Mouse (Mus musculus) heart, embryonic 11.5 days (tissue): ENCODE measurements around the gene Sympk. TPM values are rescaled to one million over a fixed set of nuclear protein-coding genes. Genes with fewer than 3 reads are reported as not detected.

Source experiments
- ATAC-seq: fragments of 200-750 bp; cut with Nextera tagmentation; replicated peaks from 2 replicates; pipeline ENCODE4 v1.8.0; 2017; ENCODE audit warnings: moderate library complexity; ENCODE audit not compliant: insufficient number of reproducible peaks, low FRiP score, low TSS enrichment
- H3K27ac ChIP-seq: fragments of 300-500 bp; sonication (generic); 2 replicates; pipeline ENCODE4 v1.5.1; 2014; ENCODE audit warnings: mild to moderate bottlenecking, low read depth, low read length
- H3K27me3 ChIP-seq: fragments of 300-500 bp; sonication (generic); 2 replicates; pipeline ENCODE4 v1.6.1; 2014; ENCODE audit warnings: mild to moderate bottlenecking, low read length, mixed read lengths; ENCODE audit not compliant: control insufficient read depth, insufficient read depth
- H3K36me3 ChIP-seq: fragments of 300-500 bp; sonication (generic); 2 replicates; pipeline ENCODE4 v1.6.1; 2014; ENCODE audit warnings: mild to moderate bottlenecking, low read length, moderate library complexity, mixed read lengths; ENCODE audit not compliant: control insufficient read depth, insufficient read depth
- H3K4me1 ChIP-seq: fragments of 300-500 bp; sonication (generic); 2 replicates; pipeline ENCODE4 v1.6.1; 2014; ENCODE audit warnings: low read length; ENCODE audit not compliant: control insufficient read depth, insufficient read depth
- H3K4me2 ChIP-seq: fragments of 300-500 bp; sonication (generic); 2 replicates; pipeline ENCODE4 v1.6.1; 2014; ENCODE audit warnings: mild to moderate bottlenecking, moderate library complexity
- H3K4me3 ChIP-seq: fragments of 300-500 bp; sonication (generic); 2 replicates; pipeline ENCODE4 v1.5.1; 2014; ENCODE audit warnings: low read depth, low read length
- H3K9ac ChIP-seq: fragments of 300-500 bp; sonication (generic); 2 replicates; pipeline ENCODE4 v1.6.1; 2014; ENCODE audit warnings: mild to moderate bottlenecking, low read depth, low read length, moderate library complexity
- H3K9me3 ChIP-seq: fragments of 300-500 bp; sonication (generic); replicated peaks from 2 replicates; pipeline ENCODE4 v1.6.1; 2016; ENCODE audit warnings: low read length; ENCODE audit not compliant: control insufficient read depth
- WGBS: fragments of 180-500 bp; shearing (Covaris S2); extraction: QIAGEN DNeasy Blood & Tissue Kit; methylation state at CpG from one replicate; pipeline ENCODE4 v1.1.7; 2014; ENCODE audit not compliant: insufficient replicate concordance; 5-methylcytosine and 5-hydroxymethylcytosine counted together
- polyA plus RNA-seq: library from polyadenylated mRNA; unstranded; fragments of >200 nt; fragmentation: Nextera tagmentation; extraction: Ambion mirVana; gene quantifications from 2 replicates; pipeline ENCODE4 v1.2.1, GENCODE M21; 2014

Sympk gene
- polyA plus RNA-seq, 1 experiment from 2014 or later, result 17.6 TPM

DNA sequence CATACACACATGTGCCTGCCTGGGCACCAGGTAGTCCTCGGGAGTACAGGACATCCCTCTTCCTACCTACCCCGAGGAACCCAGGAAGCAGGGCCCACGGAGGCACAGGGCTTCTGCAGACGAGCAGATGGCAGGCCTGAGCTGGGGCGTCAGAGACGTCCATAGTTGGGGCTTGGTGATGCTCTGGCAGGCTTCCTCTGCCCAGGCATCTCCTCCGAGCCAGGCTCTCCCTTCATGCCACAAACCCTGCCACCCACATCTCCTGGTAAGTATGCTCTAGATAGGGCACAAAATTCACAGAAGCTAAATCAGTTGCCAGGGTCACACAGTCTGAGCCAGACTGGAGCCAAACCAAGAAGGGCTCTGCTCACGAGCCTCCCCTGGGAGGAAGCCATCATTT is 26.0 kb downstream of the Sympk start:
- WGBS, result 87% methylated on average over 8 of the region's 8 CpGs
- 0 out of 2 replicates have a peak, but pooled peaks cover 3% of the 10 kb centered on the region for H3K4me1 ChIP-seq
- H3K27ac ChIP-seq, result no peak overlapping the region
- ATAC-seq, result no peak
- no peak overlapping the region for H3K4me3 ChIP-seq
- no peak overlapping the region for H3K9ac ChIP-seq
- H3K27me3 ChIP-seq, result no peaks in the 10 kb centered on the region
- peaks cover 44% of the 10 kb centered on the region for H3K36me3 ChIP-seq
- no peaks in the 10 kb centered on the region for H3K9me3 ChIP-seq
- no peak overlapping the region for H3K4me2 ChIP-seq

DNA sequence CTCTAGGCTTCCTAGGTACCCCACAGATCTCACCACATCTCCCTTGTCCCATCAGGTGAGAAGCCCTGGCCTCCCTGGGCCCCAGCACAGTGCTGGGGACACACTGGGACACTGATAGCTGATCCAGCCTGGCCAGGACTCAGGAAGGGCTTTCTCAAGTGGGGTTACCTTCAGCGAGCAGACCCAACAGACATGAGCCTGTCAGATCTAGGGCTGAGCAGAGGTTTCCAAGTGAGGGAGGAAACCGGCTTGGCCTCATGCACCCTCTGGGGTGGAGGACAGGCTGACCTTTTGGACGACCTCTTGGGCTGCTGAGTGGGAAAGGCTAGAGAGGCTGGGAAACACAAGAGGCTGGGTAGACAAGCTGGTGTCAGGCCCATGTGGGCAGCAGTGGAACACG is 27.0 kb downstream of the Sympk start:
- WGBS, result 59% methylated on average over 4 of the region's 4 CpGs
- no peaks in the 10 kb centered on the region for H3K9me3 ChIP-seq
- no peak for ATAC-seq
- no peaks in the 10 kb centered on the region for H3K27me3 ChIP-seq
- H3K4me1 ChIP-seq, result 0 out of 2 replicates have a peak, but pooled peaks cover 3% of the 10 kb centered on the region
- no peak overlapping the region for H3K4me2 ChIP-seq
- H3K9ac ChIP-seq, result no peak overlapping the region
- H3K27ac ChIP-seq, result no peak overlapping the region
- no peak overlapping the region for H3K4me3 ChIP-seq
- H3K36me3 ChIP-seq, result peaks cover 34% of the 10 kb centered on the region

DNA sequence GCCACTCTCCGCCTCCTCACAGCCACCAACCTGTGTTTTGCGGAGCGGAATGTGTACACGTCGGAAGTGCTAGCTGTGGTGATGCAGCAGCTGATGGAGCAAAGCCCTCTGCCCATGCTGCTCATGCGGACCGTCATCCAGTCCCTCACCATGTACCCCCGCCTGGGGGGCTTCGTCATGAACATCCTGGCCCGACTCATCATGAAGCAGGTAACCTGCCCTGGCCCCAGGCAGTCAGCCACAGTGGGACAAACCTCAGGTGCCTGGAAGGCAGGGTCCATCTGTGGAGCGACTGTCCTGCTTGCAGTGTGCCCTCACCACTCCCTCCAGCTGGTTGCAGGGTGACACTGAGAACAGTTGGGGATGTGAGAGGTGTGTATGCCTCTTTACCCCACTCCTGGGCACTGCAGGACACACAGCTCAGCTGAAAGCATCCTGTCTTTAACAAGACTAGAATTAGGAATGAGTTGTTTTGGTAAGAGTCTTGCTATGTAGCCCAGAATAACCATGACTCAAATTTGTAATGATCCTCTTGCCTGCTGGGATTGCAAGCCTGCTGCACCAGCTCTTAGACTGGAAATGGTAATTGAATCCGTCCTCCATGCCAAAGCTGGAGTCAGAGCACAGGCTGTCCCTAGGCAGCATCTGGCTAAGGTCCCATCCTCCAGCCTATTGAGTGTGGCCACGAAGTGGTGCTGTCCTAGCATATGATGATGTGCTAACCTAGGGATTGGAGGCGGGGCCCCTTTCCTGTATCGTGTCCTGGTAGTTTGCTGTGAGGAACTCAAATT is 28.4 kb downstream of the Sympk start:
- H3K9ac ChIP-seq, result no peak overlapping the region
- no peak for ATAC-seq
- H3K4me2 ChIP-seq, result no peak overlapping the region
- H3K36me3 ChIP-seq, result peaks cover 22% of the 10 kb centered on the region
- H3K27me3 ChIP-seq, result no peaks in the 10 kb centered on the region
- no peak overlapping the region for H3K27ac ChIP-seq
- 0 out of 2 replicates have a peak, but pooled peaks cover 3% of the 10 kb centered on the region for H3K4me1 ChIP-seq
- no peaks in the 10 kb centered on the region for H3K9me3 ChIP-seq
- 87% methylated on average over 15 of the region's 15 CpGs for WGBS
- no peak overlapping the region for H3K4me3 ChIP-seq

DNA sequence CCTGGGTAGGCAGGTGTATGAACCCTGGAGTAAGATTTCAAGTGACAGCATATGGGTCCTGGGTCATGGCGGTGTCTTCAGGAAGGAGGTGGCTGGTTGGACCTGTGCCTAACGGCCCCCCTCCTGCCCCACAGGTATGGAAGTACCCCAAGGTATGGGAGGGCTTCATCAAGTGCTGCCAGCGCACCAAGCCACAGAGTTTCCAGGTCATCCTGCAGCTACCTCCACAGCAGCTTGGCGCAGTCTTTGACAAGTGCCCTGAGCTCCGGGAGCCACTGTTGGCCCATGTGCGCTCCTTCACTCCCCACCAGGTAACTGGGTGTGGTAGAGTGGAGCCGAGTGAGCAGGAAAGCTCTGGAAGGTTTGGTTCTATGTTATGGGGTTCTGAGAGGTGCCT is 29.0 kb downstream of the Sympk start:
- no peak overlapping the region for H3K4me2 ChIP-seq
- no peaks in the 10 kb centered on the region for H3K27me3 ChIP-seq
- no peaks in the 10 kb centered on the region for H3K9me3 ChIP-seq
- H3K4me1 ChIP-seq, result 0 out of 2 replicates have a peak, but pooled peaks cover 3% of the 10 kb centered on the region
- no peak overlapping the region for H3K4me3 ChIP-seq
- H3K36me3 ChIP-seq, result peaks cover 20% of the 10 kb centered on the region
- ATAC-seq, result no peak
- 91% methylated on average over 7 of the region's 7 CpGs for whole genome bisulfite sequencing
- no peak overlapping the region for H3K27ac ChIP-seq
- H3K9ac ChIP-seq, result no peak overlapping the region

DNA sequence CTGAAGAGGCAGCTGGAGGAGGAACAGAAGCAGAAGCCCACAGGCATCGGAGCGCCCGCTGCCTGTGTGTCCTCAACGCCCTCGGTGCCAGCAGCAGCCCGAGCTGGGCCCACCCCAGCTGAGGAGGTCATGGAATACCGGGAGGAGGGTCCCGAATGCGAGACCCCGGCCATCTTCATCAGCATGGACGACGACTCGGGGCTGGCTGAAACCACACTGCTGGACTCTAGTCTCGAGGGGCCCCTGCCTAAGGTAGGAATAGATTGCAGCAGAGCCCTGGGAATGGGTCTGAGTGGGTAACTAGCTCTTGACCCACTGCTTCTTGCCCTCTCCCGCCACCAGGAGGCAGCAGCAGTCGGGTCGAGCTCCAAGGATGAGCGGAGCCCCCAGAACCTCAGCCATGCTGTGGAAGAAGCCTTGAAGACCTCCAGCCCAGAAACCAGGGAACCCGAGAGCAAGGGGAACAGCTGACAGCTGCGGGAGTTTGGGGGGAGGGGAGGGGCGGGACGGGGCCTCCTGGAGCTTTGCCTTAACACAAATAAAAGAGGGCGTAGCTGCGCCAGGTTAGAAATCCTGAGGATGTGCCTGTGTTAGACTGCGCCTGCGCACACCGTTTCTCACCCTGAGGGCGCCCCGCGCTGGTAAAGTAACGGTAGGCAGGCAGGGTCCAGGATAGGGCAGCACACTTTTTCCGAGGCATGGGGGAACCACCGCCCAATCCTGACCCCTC is 30.0 kb downstream of the Sympk start, which contains the start of gene Rsph6a:
Rsph6a (plus strand) TSS at position 644 of the 730 bp plus-strand sequence.
- Histone ChIP-seq H3K9me3 (no peaks in the 10 kb centered on the region), H3K27me3 (no peaks in the 10 kb centered on the region), H3K4me2 (peak within 1 kb of the TSS; percentile 46), H3K4me1 (0 out of 2 replicates have a peak, but pooled peaks cover 3% of the 10 kb centered on the region), H3K9ac (no peak within 1 kb of the TSS), H3K4me3 (0 out of 2 replicates have a peak within 1 kb of the TSS, but pooled peaks have one; percentile 6), H3K27ac (no peak within 1 kb of the TSS), H3K36me3 (peaks cover 10% of the 10 kb centered on the region)
- WGBS, result 27% methylated on average over 33 of the region's 33 CpGs
- ATAC-seq, result 0 out of 2 replicates have a peak, but pooled peaks have one; percentile 16

DNA sequence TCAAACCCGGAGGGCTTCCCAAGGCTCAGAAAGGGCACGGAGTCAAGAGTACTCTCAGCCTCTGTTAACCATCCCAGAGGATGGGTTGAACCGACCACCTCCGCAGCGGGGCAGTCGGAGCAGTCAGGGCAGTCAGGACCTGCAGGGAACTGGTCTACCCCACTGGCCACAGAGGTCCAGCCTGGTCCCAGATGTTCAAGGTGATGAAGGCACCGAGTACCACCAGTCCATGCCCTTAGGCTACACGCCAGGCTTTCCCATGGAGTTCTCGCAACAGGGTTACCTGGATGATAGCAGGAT is 30.6 kb downstream of the Sympk start:
- H3K9ac ChIP-seq, result no peak overlapping the region
- 63% methylated on average over 9 of the region's 9 CpGs for WGBS

DNA sequence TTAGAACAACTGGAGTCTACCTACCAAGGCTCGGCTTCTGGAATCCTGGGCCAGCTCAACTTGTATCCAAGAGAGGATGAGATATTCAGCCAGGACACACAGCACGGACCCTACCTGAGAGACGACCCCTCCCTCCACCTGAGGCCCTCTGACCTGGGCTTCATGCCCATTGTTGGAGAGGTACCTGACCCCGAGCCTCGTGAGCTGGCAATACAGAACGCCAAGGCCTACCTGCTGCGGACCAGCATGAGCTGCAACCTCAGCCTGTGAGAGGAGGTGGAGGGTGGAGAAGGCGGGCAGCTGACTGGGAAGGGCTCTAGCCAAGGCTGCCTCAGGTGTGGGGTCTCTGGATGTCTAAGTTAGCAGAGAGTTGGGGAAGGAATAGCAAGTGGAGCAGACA is 30.9 kb downstream of the Sympk start:
- no peak for ATAC-seq
- H3K4me2 ChIP-seq, result no peak overlapping the region
- H3K4me3 ChIP-seq, result no peak overlapping the region
- no peaks in the 10 kb centered on the region for H3K9me3 ChIP-seq
- WGBS, result 84% methylated on average over 8 of the region's 8 CpGs
- H3K27ac ChIP-seq, result no peak overlapping the region
- 0 out of 2 replicates have a peak, but pooled peaks cover 3% of the 10 kb centered on the region for H3K4me1 ChIP-seq
- H3K9ac ChIP-seq, result no peak overlapping the region
- peaks cover 3% of the 10 kb centered on the region; the same call in 1 of the 2 replicates for H3K36me3 ChIP-seq
- H3K27me3 ChIP-seq, result no peaks in the 10 kb centered on the region

More for the DNA sequence above, 30.6 kb downstream of the Sympk start:
- no peak overlapping the region for H3K27ac ChIP-seq
- no peaks in the 10 kb centered on the region for H3K9me3 ChIP-seq
- H3K36me3 ChIP-seq, result peaks cover 5% of the 10 kb centered on the region; the same call in 1 of the 2 replicates
- peak overlapping the region; percentile 46 for H3K4me2 ChIP-seq
- ATAC-seq, result no peak
- no peaks in the 10 kb centered on the region for H3K27me3 ChIP-seq
- 0 out of 2 replicates have a peak overlapping the region, but pooled peaks have one; percentile 6 for H3K4me3 ChIP-seq
- 0 out of 2 replicates have a peak, but pooled peaks cover 3% of the 10 kb centered on the region for H3K4me1 ChIP-seq

DNA sequence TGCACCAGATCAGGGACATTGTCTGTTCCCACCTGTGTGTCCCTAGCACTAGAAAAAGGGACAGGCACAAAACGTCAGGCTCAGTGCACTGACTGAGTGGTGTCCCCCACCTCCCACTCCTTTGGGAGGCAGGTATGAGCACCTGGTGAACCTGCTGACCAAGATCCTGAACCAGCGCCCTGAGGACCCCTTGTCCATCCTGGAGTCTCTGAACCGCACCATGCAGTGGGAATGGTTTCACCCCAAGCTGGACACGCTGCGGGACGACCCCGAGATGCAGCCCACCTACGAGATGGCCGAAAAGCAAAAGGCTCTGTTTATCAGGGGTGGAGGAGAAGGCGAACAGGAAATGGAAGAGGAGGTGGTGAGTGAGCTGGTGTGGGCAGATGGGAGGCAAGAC is 33.2 kb downstream of the Sympk start:
- ATAC-seq, result no peak
- 0 out of 2 replicates have a peak, but pooled peaks cover 3% of the 10 kb centered on the region for H3K4me1 ChIP-seq
- no peak overlapping the region for H3K4me3 ChIP-seq
- WGBS, result 84% methylated on average over 10 of the region's 10 CpGs
- no peaks in the 10 kb centered on the region for H3K9me3 ChIP-seq
- no peak overlapping the region for H3K27ac ChIP-seq
- no peak overlapping the region for H3K4me2 ChIP-seq
- H3K36me3 ChIP-seq, result no peaks in the 10 kb centered on the region
- no peaks in the 10 kb centered on the region for H3K27me3 ChIP-seq
- no peak overlapping the region for H3K9ac ChIP-seq
